ENCODE assay signal across 9 mouse cellular contexts in the genomic region with DNA sequence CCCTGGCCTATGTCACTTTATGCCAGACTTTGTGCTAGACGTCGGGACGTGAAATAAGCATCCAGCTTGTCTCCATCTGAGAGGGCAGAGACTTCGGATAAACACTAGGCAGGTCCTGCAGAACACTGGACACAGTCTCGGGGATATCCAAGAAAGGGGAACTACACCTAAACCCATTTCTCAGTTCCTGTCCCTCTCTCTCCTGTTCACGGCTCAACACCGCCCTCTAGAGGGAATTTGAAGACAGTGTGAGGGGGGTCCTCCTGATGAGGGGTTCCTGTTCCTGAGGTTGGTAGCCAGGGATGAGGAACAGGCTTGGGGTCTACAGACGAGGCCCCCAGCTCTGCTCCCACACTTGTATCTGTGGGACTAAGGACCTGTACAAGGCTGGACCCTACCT. TPM values are rescaled to one million over a fixed set of nuclear protein-coding genes. Genes with fewer than 3 reads are reported as not detected.
DNase-seq lines count a peak whose midpoint lies in the region; ATAC-seq and TF ChIP-seq lines count a peak whose summit lies in the region.
"Had no signal": no experiment of that assay in that cellular context is flagged by ENCODE, and none has a peak within 500 bp of the region (broad histone marks: within the 10 kb centered on the region; RNA-seq: fewer than 3 reads in every experiment).

No protein-coding gene starts in this region.

- 0 out of 2 replicates have a peak, but pooled peaks cover 3% of the 10 kb centered on the region for H3K36me3 ChIP-seq in hindbrain, embryonic 10.5 days
- H3K36me3 ChIP-seq in hindbrain, embryonic 12.5 days, result no peaks in the 10 kb centered on the region
- peaks cover 3% of the 10 kb centered on the region for H3K36me3 ChIP-seq in E14TG2a.4 (ENCODE audit: insufficient read depth, low read length)
- H3K36me3 ChIP-seq in splenic B cell, adult 2 months (ENCODE audit: control insufficient read depth, insufficient read depth, low read length, poor library complexity, severe bottlenecking), result no peaks in the 10 kb centered on the region

- H3K27me3 ChIP-seq in hindbrain, embryonic 10.5 days (ENCODE audit: insufficient read depth, poor library complexity, severe bottlenecking), result peaks cover 17% of the 10 kb centered on the region
- peaks cover 13% of the 10 kb centered on the region for H3K27me3 ChIP-seq in hindbrain, embryonic 12.5 days
- peaks cover 16% of the 10 kb centered on the region for H3K27me3 ChIP-seq in E14TG2a.4 (ENCODE audit: insufficient read depth, low read length)
- H3K27me3 ChIP-seq in splenic B cell, adult 2 months (ENCODE audit: control insufficient read depth, insufficient read depth, low read length, poor library complexity, severe bottlenecking), result no peaks in the 10 kb centered on the region

- no peaks in the 10 kb centered on the region for H3K9me3 ChIP-seq in hindbrain, embryonic 10.5 days
- H3K9me3 ChIP-seq in hindbrain, embryonic 12.5 days (replicated peaks), result no peaks in the 10 kb centered on the region
- no peaks in the 10 kb centered on the region for H3K9me3 ChIP-seq in E14TG2a.4 (ENCODE audit: low read length)

- TF ChIP-seq POLR2A in brain, embryonic 14.5 days (IDR thresholded peaks at IDR 0.05; ENCODE audit: borderline replicate concordance, extremely low read depth, insufficient read depth, insufficient read length, poor library complexity, severe bottlenecking), result no peak

- no peak for ATAC-seq in hindbrain, embryonic 12.5 days (ENCODE audit: low FRiP score)
- ATAC-seq in hematopoietic stem cell, adult 5-6 weeks (replicated peaks in 1 of 2; ENCODE audit: insufficient read depth in 1 of 2, low FRiP score in 2 of 2, low TSS enrichment in 1 of 2, low read depth in 1 of 2, poor library complexity in 2 of 2, severe bottlenecking in 2 of 2), result peak; percentile 54 to 67

- H3K4me3 ChIP-seq in hindbrain, embryonic 10.5 days, result no peak overlapping the region
- no peak overlapping the region for H3K4me3 ChIP-seq in hindbrain, embryonic 12.5 days
- H3K4me3 ChIP-seq in E14TG2a.4 (replicated peaks; ENCODE audit: low read length), result 0 out of 2 replicates have a peak overlapping the region, but pooled peaks have one; percentile 43

- TF ChIP-seq CTCF in E14TG2a.4 (conservative IDR thresholded peaks at IDR 0.05; ENCODE audit: low read length), result peak; percentile 79
- peak; percentile 84 for TF ChIP-seq CTCF in brain, embryonic 14.5 days (IDR thresholded peaks at IDR 0.05; ENCODE audit: borderline replicate concordance, extremely low read depth, insufficient read depth, insufficient read length)

- DNase-seq in hindbrain, embryonic 10.5 days (ENCODE audit: low spot score), result peak; percentile 68
- peak; percentile 84 for DNase-seq in brain, embryonic 14.5 days (ENCODE audit: low read depth)
- DNase-seq in lung, postnatal 10 days, result peak; percentile 79
- peak; percentile 93 for DNase-seq in splenic B cell, adult 2 months (ENCODE audit: low read depth, low spot score)
- no peak for DNase-seq in ovary, postnatal 36 days (ENCODE audit: low spot score)

- H3K4me1 ChIP-seq in hindbrain, embryonic 10.5 days (replicated peaks), result peaks cover 31% of the 10 kb centered on the region
- H3K4me1 ChIP-seq in hindbrain, embryonic 12.5 days, result peaks cover 19% of the 10 kb centered on the region
- H3K4me1 ChIP-seq in E14TG2a.4 (replicated peaks; ENCODE audit: low read depth, low read length), result peaks cover 41% of the 10 kb centered on the region

- no peak overlapping the region for H3K4me2 ChIP-seq in hindbrain, embryonic 12.5 days (replicated peaks)

- no peak overlapping the region for H3K9ac ChIP-seq in hindbrain, embryonic 12.5 days

- 5% methylated on average over 8 of the region's 8 CpGs for WGBS in hindbrain, embryonic 10.5 days
- 4% methylated on average over 8 of the region's 8 CpGs for WGBS in hindbrain, embryonic 12.5 days

- H3K27ac ChIP-seq in hindbrain, embryonic 10.5 days, result no peak overlapping the region
- H3K27ac ChIP-seq in hindbrain, embryonic 12.5 days, result no peak overlapping the region

RNA-seq across cellular contexts. Expression of gene Carhsp1, which starts 2.2 kb away (rescaled TPM):
- 187 and 235 TPM in 2 replicates for polyA plus RNA-seq in hindbrain, embryonic 10.5 days (2016; fragmentation: Nextera tagmentation; extraction: Ambion mirVana)
- 229 and 234 TPM in 2 replicates for polyA plus RNA-seq in hindbrain, embryonic 12.5 days (2016; fragmentation: Nextera tagmentation; extraction: Ambion mirVana)
- 138 and 149 TPM in 2 replicates for polyA plus RNA-seq in brain, embryonic 14.5 days (2012; rRNA removed)
- 8.4 and 13.1 TPM in 2 replicates for total RNA-seq in hematopoietic stem cell, adult 5-6 weeks (2017)

RNA-seq across cellular contexts. Expression of gene Gm5767, which starts 6.4 kb away (rescaled TPM):
- not detected in 2 replicates for polyA plus RNA-seq in hindbrain, embryonic 10.5 days (2016; fragmentation: Nextera tagmentation; extraction: Ambion mirVana)
- polyA plus RNA-seq in hindbrain, embryonic 12.5 days (2016; fragmentation: Nextera tagmentation; extraction: Ambion mirVana), result not detected in 2 replicates
- polyA plus RNA-seq in brain, embryonic 14.5 days (2012; rRNA removed), result not detected in 2 replicates
- not detected in 2 replicates for total RNA-seq in hematopoietic stem cell, adult 5-6 weeks (2017)
- polyA plus RNA-seq: frontal cortex, adult 2 months had no signal

RNA-seq across cellular contexts. Expression of gene Tmem186, which starts 36.7 kb away (rescaled TPM):
- 22.8 and 23.8 TPM in 2 replicates for polyA plus RNA-seq in hindbrain, embryonic 10.5 days (2016; fragmentation: Nextera tagmentation; extraction: Ambion mirVana)
- polyA plus RNA-seq in hindbrain, embryonic 12.5 days (2016; fragmentation: Nextera tagmentation; extraction: Ambion mirVana), result 22.6 and 23.0 TPM in 2 replicates
- polyA plus RNA-seq in brain, embryonic 14.5 days (2012; rRNA removed), result 21.0 and 23.3 TPM in 2 replicates
- total RNA-seq in hematopoietic stem cell, adult 5-6 weeks (2017), result 20.9 and 24.0 TPM in 2 replicates

RNA-seq across cellular contexts. Expression of gene Pmm2, which starts 36.7 kb away (rescaled TPM):
- 45.3 and 48.9 TPM in 2 replicates for polyA plus RNA-seq in hindbrain, embryonic 10.5 days (2016; fragmentation: Nextera tagmentation; extraction: Ambion mirVana)
- polyA plus RNA-seq in hindbrain, embryonic 12.5 days (2016; fragmentation: Nextera tagmentation; extraction: Ambion mirVana), result 49.6 and 51.0 TPM in 2 replicates
- polyA plus RNA-seq in brain, embryonic 14.5 days (2012; rRNA removed), result 56.6 and 62.4 TPM in 2 replicates
- 48.6 and 62.8 TPM in 2 replicates for total RNA-seq in hematopoietic stem cell, adult 5-6 weeks (2017)
